Mouse (Mus musculus): ENCODE measurements around the gene Gm26897.

DNA sequence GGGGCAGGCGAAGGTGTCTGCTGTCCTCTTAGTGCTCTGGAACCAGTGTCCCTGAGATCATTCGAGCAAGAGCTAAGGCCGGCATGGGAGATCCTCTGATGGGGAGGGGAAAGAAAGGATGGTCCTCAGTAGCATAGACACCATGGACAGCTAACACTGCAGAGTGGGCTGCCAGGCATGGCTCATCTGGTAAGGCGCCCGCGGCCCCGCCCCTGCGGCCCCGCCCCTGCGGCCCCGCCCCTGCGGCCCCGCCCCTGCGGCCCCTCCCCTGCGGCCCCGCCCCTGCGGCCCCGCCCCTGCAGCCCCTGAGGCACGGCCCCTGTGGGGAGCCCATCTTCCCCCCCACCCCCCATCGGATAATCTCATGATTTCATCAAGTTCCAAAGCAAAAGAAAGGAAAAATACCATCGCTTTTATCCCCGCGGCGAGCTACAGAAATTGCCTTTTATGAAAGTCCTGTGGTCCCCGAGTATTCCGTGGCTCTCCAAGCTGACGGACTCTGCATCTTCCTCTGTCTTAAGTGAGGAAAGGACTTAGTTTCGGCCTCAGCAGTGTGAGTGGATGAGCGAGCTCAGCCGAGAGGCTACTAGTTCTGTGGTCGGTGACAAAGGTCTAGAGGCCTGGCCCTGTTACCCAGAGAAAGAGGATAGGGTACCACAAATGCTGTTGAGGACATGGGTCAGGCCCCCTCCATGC, 31.9 kb upstream of the Gm26897 start:
- no peak for TF ChIP-seq CTCF (IDR thresholded peaks at IDR 0.05; ENCODE audit: extremely low read depth, insufficient read length, insufficient replicate concordance, low read depth, low read length)
- no peak for TF ChIP-seq POLR2A (IDR thresholded peaks at IDR 0.05; ENCODE audit: low read depth, low read length)

All from small intestine, adult 2 months (tissue).